Mouse (Mus musculus): ENCODE measurements around the gene Naa50. TPM values are rescaled to one million over a fixed set of nuclear protein-coding genes. Genes with fewer than 3 reads are reported as not detected.

Gene Naa50
- polyA plus RNA-seq, 1 experiment from 2014 or later = 122 TPM

- ATAC-seq (ENCODE audit: low FRiP score, low read depth) = no peak
Measured at GRCm38 (mm10) chr16:44182597-44182996, 43.0 kb downstream of the Naa50 start.

GRCm38 (mm10) chr16:44184769-44185168, 45.1 kb downstream of the Naa50 start:
- H3K9me3 ChIP-seq = peaks cover 5% of the 10 kb centered on the region; the same call in 1 of the 2 replicates
- peaks cover 9% of the 10 kb centered on the region for H3K4me1 ChIP-seq
- H3K27ac ChIP-seq = no peak overlapping the region; the same call in 1 of the 2 replicates
- H3K27me3 ChIP-seq = no peaks in the 10 kb centered on the region
- 30% methylated on average over 3 of the region's 3 CpGs for WGBS
- H3K4me2 ChIP-seq (replicated peaks) = no peak overlapping the region
- H3K4me3 ChIP-seq = no peak overlapping the region
- ATAC-seq (ENCODE audit: low FRiP score, low read depth) = peak; percentile 64; the same call in 1 of the 2 replicates
- H3K36me3 ChIP-seq = peaks cover 11% of the 10 kb centered on the region
- H3K9ac ChIP-seq = no peak overlapping the region

More at GRCm38 (mm10) chr16:44182597-44182996, 43.0 kb downstream of the Naa50 start:
- H3K4me3 ChIP-seq = no peak overlapping the region
- no peak overlapping the region for H3K4me2 ChIP-seq (replicated peaks)
- WGBS = 93% methylated on average over 1 of the region's 1 CpGs
- H3K9ac ChIP-seq = no peak overlapping the region
- no peak overlapping the region for H3K27ac ChIP-seq
- no peaks in the 10 kb centered on the region for H3K9me3 ChIP-seq
- peaks cover 9% of the 10 kb centered on the region for H3K4me1 ChIP-seq
- H3K27me3 ChIP-seq = no peaks in the 10 kb centered on the region
- peaks cover 6% of the 10 kb centered on the region for H3K36me3 ChIP-seq

- ATAC-seq (ENCODE audit: low FRiP score, low read depth) = no peak
- H3K27me3 ChIP-seq = no peaks in the 10 kb centered on the region
- no peak overlapping the region for H3K4me3 ChIP-seq
- 93% methylated on average over 4 of the region's 4 CpGs for WGBS
- H3K4me1 ChIP-seq = peaks cover 9% of the 10 kb centered on the region
- no peak overlapping the region for H3K27ac ChIP-seq
- H3K36me3 ChIP-seq = peaks cover 8% of the 10 kb centered on the region
- peaks cover 5% of the 10 kb centered on the region; the same call in 1 of the 2 replicates for H3K9me3 ChIP-seq
- no peak overlapping the region for H3K4me2 ChIP-seq (replicated peaks)
- H3K9ac ChIP-seq = no peak overlapping the region
Measured at GRCm38 (mm10) chr16:44187172-44187571, 47.5 kb downstream of the Naa50 start.

- no peak overlapping the region for H3K27ac ChIP-seq
Measured at GRCm38 (mm10) chr16:44188766-44189165, 49.1 kb downstream of the Naa50 start.

GRCm38 (mm10) chr16:44190032-44190431, 50.4 kb downstream of the Naa50 start:
- WGBS = 91% methylated on average over 6 of the region's 6 CpGs
- no peak for ATAC-seq (ENCODE audit: low FRiP score, low read depth)

More at GRCm38 (mm10) chr16:44188766-44189165, 49.1 kb downstream of the Naa50 start:
- H3K27me3 ChIP-seq = no peaks in the 10 kb centered on the region
- H3K4me3 ChIP-seq = no peak overlapping the region
- ATAC-seq (ENCODE audit: low FRiP score, low read depth) = no peak
- H3K4me1 ChIP-seq = peaks cover 9% of the 10 kb centered on the region
- H3K36me3 ChIP-seq = peaks cover 8% of the 10 kb centered on the region
- no peak overlapping the region for H3K4me2 ChIP-seq (replicated peaks)
- WGBS = 83% methylated on average over 3 of the region's 3 CpGs
- H3K9me3 ChIP-seq = peaks cover 5% of the 10 kb centered on the region; the same call in 1 of the 2 replicates
- H3K9ac ChIP-seq = no peak overlapping the region

GRCm38 (mm10) chr16:44190968-44191367, 51.3 kb downstream of the Naa50 start:
- H3K27ac ChIP-seq = no peak overlapping the region
- no peaks in the 10 kb centered on the region for H3K4me1 ChIP-seq
- H3K27me3 ChIP-seq = no peaks in the 10 kb centered on the region
- ATAC-seq (ENCODE audit: low FRiP score, low read depth) = no peak
- H3K4me2 ChIP-seq (replicated peaks) = no peak overlapping the region
- 96% methylated on average over 2 of the region's 2 CpGs for WGBS
- H3K9ac ChIP-seq = no peak overlapping the region
- peaks cover 5% of the 10 kb centered on the region; the same call in 1 of the 2 replicates for H3K9me3 ChIP-seq
- peaks cover 8% of the 10 kb centered on the region for H3K36me3 ChIP-seq
- H3K4me3 ChIP-seq = no peak overlapping the region

More at GRCm38 (mm10) chr16:44190032-44190431, 50.4 kb downstream of the Naa50 start:
- Histone ChIP-seq H3K9ac (no peak overlapping the region), H3K4me2 (replicated peaks) (no peak overlapping the region), H3K9me3 (peaks cover 5% of the 10 kb centered on the region; the same call in 1 of the 2 replicates), H3K4me3 (no peak overlapping the region), H3K36me3 (peaks cover 8% of the 10 kb centered on the region), H3K27ac (no peak overlapping the region), H3K4me1 (no peaks in the 10 kb centered on the region), H3K27me3 (no peaks in the 10 kb centered on the region)

GRCm38 (mm10) chr16:44199066-44199703, 59.6 kb downstream of the Naa50 start:
- no peaks in the 10 kb centered on the region for H3K4me1 ChIP-seq
- no peak overlapping the region for H3K4me2 ChIP-seq (replicated peaks)
- H3K36me3 ChIP-seq = peaks cover 45% of the 10 kb centered on the region
- H3K27ac ChIP-seq = no peak overlapping the region
- no peak overlapping the region for H3K4me3 ChIP-seq
- H3K27me3 ChIP-seq = no peaks in the 10 kb centered on the region
- no peak for ATAC-seq (ENCODE audit: low FRiP score, low read depth)
- H3K9ac ChIP-seq = no peak overlapping the region
- no peaks in the 10 kb centered on the region for H3K9me3 ChIP-seq
- 89% methylated on average over 14 of the region's 14 CpGs for WGBS

GRCm38 (mm10) chr16:44200146-44200545, 60.5 kb downstream of the Naa50 start:
- WGBS = 94% methylated on average over 4 of the region's 4 CpGs
- no peaks in the 10 kb centered on the region for H3K27me3 ChIP-seq
- no peak overlapping the region for H3K4me3 ChIP-seq
- no peak overlapping the region for H3K27ac ChIP-seq
- H3K4me1 ChIP-seq = no peaks in the 10 kb centered on the region
- H3K36me3 ChIP-seq = peaks cover 45% of the 10 kb centered on the region
- no peak for ATAC-seq (ENCODE audit: low FRiP score, low read depth)
- H3K9ac ChIP-seq = no peak overlapping the region
- H3K4me2 ChIP-seq (replicated peaks) = no peak overlapping the region
- no peaks in the 10 kb centered on the region for H3K9me3 ChIP-seq

GRCm38 (mm10) chr16:44204331-44204730, 64.7 kb downstream of the Naa50 start:
- WGBS = 93% methylated on average over 6 of the region's 6 CpGs
- Histone ChIP-seq H3K27me3 (no peaks in the 10 kb centered on the region), H3K9me3 (no peaks in the 10 kb centered on the region), H3K36me3 (peaks cover 73% of the 10 kb centered on the region), H3K4me3 (no peak overlapping the region), H3K27ac (no peak overlapping the region), H3K4me2 (replicated peaks) (no peak overlapping the region), H3K4me1 (no peaks in the 10 kb centered on the region), H3K9ac (no peak overlapping the region)
- no peak for ATAC-seq (ENCODE audit: low FRiP score, low read depth)

GRCm38 (mm10) chr16:44205973-44206372, 66.3 kb downstream of the Naa50 start:
- no peak overlapping the region for H3K4me2 ChIP-seq (replicated peaks)
- 76% methylated on average over 8 of the region's 8 CpGs for WGBS
- no peaks in the 10 kb centered on the region for H3K9me3 ChIP-seq
- no peaks in the 10 kb centered on the region for H3K27me3 ChIP-seq
- no peak overlapping the region for H3K4me3 ChIP-seq
- no peak overlapping the region for H3K9ac ChIP-seq
- ATAC-seq (ENCODE audit: low FRiP score, low read depth) = no peak
- no peak overlapping the region for H3K27ac ChIP-seq
- H3K4me1 ChIP-seq = no peaks in the 10 kb centered on the region
- peaks cover 68% of the 10 kb centered on the region for H3K36me3 ChIP-seq

GRCm38 (mm10) chr16:44210156-44211053, 70.8 kb downstream of the Naa50 start:
- no peak overlapping the region for H3K4me2 ChIP-seq (replicated peaks)
- WGBS = 84% methylated on average over 10 of the region's 10 CpGs
- H3K4me3 ChIP-seq = no peak overlapping the region
- H3K27me3 ChIP-seq = no peaks in the 10 kb centered on the region
- peaks cover 74% of the 10 kb centered on the region for H3K36me3 ChIP-seq
- no peak for ATAC-seq (ENCODE audit: low FRiP score, low read depth)
- no peak overlapping the region for H3K27ac ChIP-seq
- H3K9me3 ChIP-seq = no peaks in the 10 kb centered on the region
- H3K4me1 ChIP-seq = no peaks in the 10 kb centered on the region
- no peak overlapping the region for H3K9ac ChIP-seq

- WGBS = 90% methylated on average over 1 of the region's 1 CpGs
- Histone ChIP-seq H3K36me3 (peaks cover 77% of the 10 kb centered on the region), H3K4me3 (no peak overlapping the region), H3K9ac (no peak overlapping the region), H3K4me1 (no peaks in the 10 kb centered on the region), H3K27ac (no peak overlapping the region), H3K27me3 (no peaks in the 10 kb centered on the region), H3K4me2 (replicated peaks) (no peak overlapping the region), H3K9me3 (no peaks in the 10 kb centered on the region)
- no peak for ATAC-seq (ENCODE audit: low FRiP score, low read depth)
Measured at GRCm38 (mm10) chr16:44211054-44211414, 71.4 kb downstream of the Naa50 start.
